8 mouse cellular contexts compared by ENCODE assay signal in genomic region chr5:129847558-129847820, GRCm38 (mm10). TPM values are rescaled to one million over a fixed set of nuclear protein-coding genes. Genes with fewer than 3 reads are reported as not detected.
DNase-seq lines count a peak whose midpoint lies in the region; ATAC-seq and TF ChIP-seq lines count a peak whose summit lies in the region.

No protein-coding gene starts in this region.

- H3K9me3 ChIP-seq in embryonic facial prominence, embryonic 12.5 days = no peaks in the 10 kb centered on the region
- no peaks in the 10 kb centered on the region for H3K9me3 ChIP-seq in limb, embryonic 10.5 days (replicated peaks)
- no peaks in the 10 kb centered on the region for H3K9me3 ChIP-seq in neural tube, embryonic 14.5 days (ENCODE audit: control insufficient read depth, low read length)

- H3K27ac ChIP-seq in layer of hippocampus, adult 2 months = peak overlapping the region; percentile 77
- H3K27ac ChIP-seq in embryonic facial prominence, embryonic 12.5 days = no peak overlapping the region
- H3K27ac ChIP-seq in limb, embryonic 10.5 days = peak overlapping the region; percentile 84; the same call in 1 of the 2 replicates
- no peak overlapping the region for H3K27ac ChIP-seq in neural tube, embryonic 14.5 days (ENCODE audit: low read depth, low read length)

- peak overlapping the region; percentile 94 for H3K4me3 ChIP-seq in layer of hippocampus, adult 2 months
- peak overlapping the region; percentile 61 for H3K4me3 ChIP-seq in embryonic facial prominence, embryonic 12.5 days
- H3K4me3 ChIP-seq in limb, embryonic 10.5 days = peak overlapping the region; percentile 68
- H3K4me3 ChIP-seq in neural tube, embryonic 14.5 days (ENCODE audit: low read depth, low read length) = peak overlapping the region; percentile 63

- TF ChIP-seq CTCF in layer of hippocampus, adult 2 months (conservative IDR thresholded peaks at IDR 0.05) = no peak

- no peaks in the 10 kb centered on the region for H3K27me3 ChIP-seq in embryonic facial prominence, embryonic 12.5 days
- no peaks in the 10 kb centered on the region for H3K27me3 ChIP-seq in limb, embryonic 10.5 days (ENCODE audit: low read depth, poor library complexity, severe bottlenecking)
- H3K27me3 ChIP-seq in neural tube, embryonic 14.5 days (ENCODE audit: control insufficient read depth, insufficient read depth, low read length) = no peaks in the 10 kb centered on the region

- H3K36me3 ChIP-seq in embryonic facial prominence, embryonic 12.5 days = peaks cover 31% of the 10 kb centered on the region
- H3K36me3 ChIP-seq in limb, embryonic 10.5 days = peaks cover 54% of the 10 kb centered on the region
- peaks cover 17% of the 10 kb centered on the region for H3K36me3 ChIP-seq in neural tube, embryonic 14.5 days (ENCODE audit: control insufficient read depth, insufficient read depth, low read length)

- H3K9ac ChIP-seq in embryonic facial prominence, embryonic 12.5 days = peak overlapping the region; percentile 70
- peak overlapping the region; percentile 71; the same call in 1 of the 2 replicates for H3K9ac ChIP-seq in neural tube, embryonic 14.5 days (replicated peaks; ENCODE audit: low read depth, low read length)

- DNase-seq in layer of hippocampus, adult 2 months (ENCODE audit: low spot score in 2 of 2) = no peak
- DNase-seq in layer of hippocampus, postnatal 10 days (ENCODE audit: low spot score in 2 of 2) = no peak
- DNase-seq in limb, embryonic 10.5 days (ENCODE audit: low spot score) = no peak
- no peak for DNase-seq in left cerebral cortex, adult 8-10 months (ENCODE audit: low spot score in 2 of 2)
- no peak for DNase-seq in frontal cortex, postnatal 14 days (ENCODE audit: low spot score in 2 of 2)
- DNase-seq in gastrocnemius, postnatal 10 days = no peak

- 71% methylated on average over 8 of the region's 8 CpGs for WGBS in embryonic facial prominence, embryonic 12.5 days
- WGBS in limb, embryonic 10.5 days = 69% methylated on average over 8 of the region's 8 CpGs
- 56% methylated on average over 8 of the region's 8 CpGs for WGBS in neural tube, embryonic 14.5 days

- no peaks in the 10 kb centered on the region for H3K4me1 ChIP-seq in embryonic facial prominence, embryonic 12.5 days
- peaks cover 9% of the 10 kb centered on the region for H3K4me1 ChIP-seq in limb, embryonic 10.5 days
- H3K4me1 ChIP-seq in neural tube, embryonic 14.5 days (ENCODE audit: control insufficient read depth, insufficient read depth, low read length) = peaks cover 9% of the 10 kb centered on the region

- H3K4me2 ChIP-seq in embryonic facial prominence, embryonic 12.5 days (replicated peaks) = peak overlapping the region; percentile 59
- H3K4me2 ChIP-seq in neural tube, embryonic 14.5 days (ENCODE audit: low read depth, low read length) = peak overlapping the region; percentile 74

- ATAC-seq in embryonic facial prominence, embryonic 12.5 days (ENCODE audit: insufficient number of reproducible peaks, insufficient read depth, low FRiP score, low TSS enrichment) = no peak
- ATAC-seq in neural tube, embryonic 14.5 days (ENCODE audit: low read depth) = no peak

RNA-seq across cellular contexts. Expression of gene Sumf2, which starts 0.7 kb away (rescaled TPM):
- 10 to 100 TPM; 15.2 to 22.3 TPM for total RNA-seq in layer of hippocampus, adult 2 months (2021)
- 10 to 100 TPM; 19.9 to 25.8 TPM for total RNA-seq in layer of hippocampus, postnatal 10 days (2021)
- 84.3 and 88.4 TPM in 2 replicates for polyA plus RNA-seq in embryonic facial prominence, embryonic 12.5 days (2016; fragmentation: Nextera tagmentation; extraction: Ambion mirVana)
- 36.8 and 43.5 TPM in 2 replicates for polyA plus RNA-seq in limb, embryonic 10.5 days (2016; fragmentation: Nextera tagmentation; extraction: Ambion mirVana)
- 21.0 and 33.6 TPM in 2 replicates for polyA plus RNA-seq in neural tube, embryonic 14.5 days (2014; fragmentation: Nextera tagmentation; extraction: Ambion mirVana)
- total RNA-seq in left cerebral cortex, adult 8-10 months (2022) = 10 to 100 TPM; 18.2 to 23.0 (median 21.9) TPM
- total RNA-seq in gastrocnemius, postnatal 10 days (2021) = 10 to 100 TPM in 1 of 2 experiments, 1 to 10 TPM in 1; 9.8 to 13.5 TPM

RNA-seq across cellular contexts. Expression of gene Chchd2, which starts 39.8 kb away (rescaled TPM):
- 100 to 1,000 TPM; 431 to 461 TPM for total RNA-seq in layer of hippocampus, adult 2 months (2021)
- total RNA-seq in layer of hippocampus, postnatal 10 days (2021) = 100 to 1,000 TPM; 411 to 434 TPM
- polyA plus RNA-seq in embryonic facial prominence, embryonic 12.5 days (2016; fragmentation: Nextera tagmentation; extraction: Ambion mirVana) = 862 and 908 TPM in 2 replicates
- polyA plus RNA-seq in limb, embryonic 10.5 days (2016; fragmentation: Nextera tagmentation; extraction: Ambion mirVana) = 1,262 and 1,296 TPM in 2 replicates
- 717 and 752 TPM in 2 replicates for polyA plus RNA-seq in neural tube, embryonic 14.5 days (2014; fragmentation: Nextera tagmentation; extraction: Ambion mirVana)
- 100 to 1,000 TPM; 416 to 428 (median 423) TPM for total RNA-seq in left cerebral cortex, adult 8-10 months (2022)
- total RNA-seq in gastrocnemius, postnatal 10 days (2021) = 100 to 1,000 TPM; 404 to 489 TPM

RNA-seq across cellular contexts. Expression of gene Zbed5, which starts 48.0 kb away (rescaled TPM):
- total RNA-seq in layer of hippocampus, adult 2 months (2021) = 1 to 10 TPM; 5.1 to 6.2 TPM
- 1 to 10 TPM; 4.7 to 5.6 TPM for total RNA-seq in layer of hippocampus, postnatal 10 days (2021)
- 11.5 and 12.3 TPM in 2 replicates for polyA plus RNA-seq in embryonic facial prominence, embryonic 12.5 days (2016; fragmentation: Nextera tagmentation; extraction: Ambion mirVana)
- 10.1 and 12.2 TPM in 2 replicates for polyA plus RNA-seq in limb, embryonic 10.5 days (2016; fragmentation: Nextera tagmentation; extraction: Ambion mirVana)
- polyA plus RNA-seq in neural tube, embryonic 14.5 days (2014; fragmentation: Nextera tagmentation; extraction: Ambion mirVana) = 14.9 and 18.6 TPM in 2 replicates
- 1 to 10 TPM; 6.9 to 9.6 (median 7.9) TPM for total RNA-seq in left cerebral cortex, adult 8-10 months (2022)
- 1 to 10 TPM; 1.1 to 1.9 TPM for total RNA-seq in gastrocnemius, postnatal 10 days (2021)

RNA-seq across cellular contexts. Expression of gene Phkg1, which starts 50.9 kb away (rescaled TPM):
- total RNA-seq in layer of hippocampus, adult 2 months (2021) = 10 to 100 TPM; 21.6 to 24.3 TPM
- 10 to 100 TPM; 12.6 to 15.9 TPM for total RNA-seq in layer of hippocampus, postnatal 10 days (2021)
- polyA plus RNA-seq in embryonic facial prominence, embryonic 12.5 days (2016; fragmentation: Nextera tagmentation; extraction: Ambion mirVana) = 0.14 and 0.24 TPM in 2 replicates
- polyA plus RNA-seq in limb, embryonic 10.5 days (2016; fragmentation: Nextera tagmentation; extraction: Ambion mirVana) = 0.20 and 0.31 TPM in 2 replicates
- 0.58 and 0.92 TPM in 2 replicates for polyA plus RNA-seq in neural tube, embryonic 14.5 days (2014; fragmentation: Nextera tagmentation; extraction: Ambion mirVana)
- 10 to 100 TPM; 16.7 to 20.4 (median 17.8) TPM for total RNA-seq in left cerebral cortex, adult 8-10 months (2022)
- 100 to 1,000 TPM; 199 to 205 TPM for total RNA-seq in gastrocnemius, postnatal 10 days (2021)

Comparison
In these comparisons a context has a peak if more than half of its experiments do, and no peak if none do; other contexts are left out.
1. H3K27ac ChIP-seq: peak in layer of hippocampus, adult 2 months (single experiment) and limb, embryonic 10.5 days (single experiment); none in embryonic facial prominence, embryonic 12.5 days (single experiment) and neural tube, embryonic 14.5 days (single experiment).
2. Peak in every context shown above with its lines, with median percentiles within 50 percentile points of each other: H3K4me3 ChIP-seq.